Mouse (Mus musculus) mouse embryonic stem cell (cell line): Measurements from ENCODE around the gene Dagla.

Experiments used
- in situ Hi-C, 2 experiments: fragments of 300-500 bp; cut with MboI; formaldehyde crosslinking; loops; 1 replicate in 1 of 2; 3 replicates in 1 of 2; pipeline ENCODE4 v1.14.3; 2019 to 2020; ENCODE audit warnings: low sequenced_read_pairs in 2 of 2, low pct_unique_long_range_greater_than_20kb in 1 of 2, mixed read lengths in 1 of 2; ENCODE audit not compliant: unreplicated experiment in 1 of 2

Gene Dagla

DNA sequence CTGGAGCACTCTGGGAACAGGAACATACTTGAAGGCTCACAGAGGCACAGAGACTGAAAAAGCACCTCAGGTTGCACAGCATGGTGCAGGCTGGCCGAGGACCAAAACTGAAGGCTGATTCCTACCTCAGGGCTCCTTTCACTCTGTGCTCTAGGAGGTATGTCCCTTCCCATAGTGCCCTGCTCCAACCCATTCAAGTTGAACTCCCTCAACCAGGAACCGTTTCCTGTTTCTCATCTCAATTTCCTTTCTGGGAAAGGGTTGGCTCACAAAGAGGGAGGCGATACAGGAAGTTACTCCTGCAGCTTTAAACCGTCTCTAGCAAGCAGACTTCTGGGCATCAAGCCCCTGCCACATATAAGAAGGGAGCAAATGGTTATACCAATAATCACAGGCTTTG is 13.1 kb upstream of the Dagla start:
- in situ Hi-C loops = no loop called here

GRCm38 (mm10) chr19:10317358-10317757 is 12.7 kb upstream of the Dagla start:
- in situ Hi-C loops = no loop called here

- in situ Hi-C loops = no loop called here
Measured at GRCm38 (mm10) chr19:10316956-10317355, 12.3 kb upstream of the Dagla start.

DNA sequence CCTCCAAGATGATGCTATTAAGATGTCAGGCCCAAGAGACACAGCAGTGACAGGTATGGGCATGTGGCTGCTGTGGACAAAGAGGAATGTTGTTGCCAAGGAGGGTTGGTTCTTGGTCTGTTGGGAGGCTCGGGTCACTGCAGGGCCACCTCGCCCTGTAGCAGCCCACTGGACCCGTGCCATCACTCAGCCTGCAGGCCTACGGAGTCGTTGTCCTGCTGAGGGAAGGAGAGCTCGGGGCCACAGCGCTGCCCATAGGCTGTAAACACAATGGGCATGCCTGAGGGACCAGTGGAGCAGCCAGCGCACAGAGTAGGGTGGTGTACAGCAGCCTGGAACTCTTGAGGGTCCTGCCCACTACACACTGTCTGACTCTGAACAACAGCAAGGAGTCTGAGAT is 7.4 kb upstream of the Dagla start:
- in situ Hi-C loops = no loop called here

- in situ Hi-C loops = loop anchor here (5.0 kb wide), 2 partner anchors 42 to 52 kb away; no protein-coding TSS in a partner anchor
Measured at GRCm38 (mm10) chr19:10308990-10309389, 4.3 kb upstream of the Dagla start.

GRCm38 (mm10) chr19:10307941-10308340 is 3.3 kb upstream of the Dagla start:
- in situ Hi-C loops = loop anchor here (5.0 kb wide), 2 partner anchors 41 to 51 kb away; no protein-coding TSS in a partner anchor

DNA sequence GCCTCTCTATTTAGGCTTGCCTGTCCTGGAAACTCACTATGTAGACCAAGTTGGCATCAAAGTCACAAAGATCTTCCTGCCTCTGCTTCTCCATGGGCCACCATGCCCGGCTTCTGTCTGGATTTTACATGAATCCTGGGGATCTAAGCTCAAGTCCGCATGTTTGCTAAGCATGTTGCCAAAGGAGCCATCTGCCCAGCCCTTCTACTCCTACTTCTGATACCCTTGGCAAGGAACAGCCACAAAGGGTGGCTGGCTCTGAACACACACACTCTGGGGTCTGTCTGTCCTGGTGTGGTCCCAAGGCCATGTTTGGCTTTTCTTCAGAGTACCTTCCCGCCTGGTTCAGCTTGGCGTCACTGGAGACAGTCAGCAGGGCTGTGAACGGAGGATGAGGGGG is 2.7 kb upstream of the Dagla start:
- in situ Hi-C loops = loop anchor here (5.0 kb wide), 2 partner anchors 40 to 50 kb away; no protein-coding TSS in a partner anchor

- in situ Hi-C loops = loop anchor here (5.0 kb wide), 2 partner anchors 39 to 49 kb away; no protein-coding TSS in a partner anchor
Measured at GRCm38 (mm10) chr19:10306521-10307243, 2.0 kb upstream of the Dagla start.

DNA sequence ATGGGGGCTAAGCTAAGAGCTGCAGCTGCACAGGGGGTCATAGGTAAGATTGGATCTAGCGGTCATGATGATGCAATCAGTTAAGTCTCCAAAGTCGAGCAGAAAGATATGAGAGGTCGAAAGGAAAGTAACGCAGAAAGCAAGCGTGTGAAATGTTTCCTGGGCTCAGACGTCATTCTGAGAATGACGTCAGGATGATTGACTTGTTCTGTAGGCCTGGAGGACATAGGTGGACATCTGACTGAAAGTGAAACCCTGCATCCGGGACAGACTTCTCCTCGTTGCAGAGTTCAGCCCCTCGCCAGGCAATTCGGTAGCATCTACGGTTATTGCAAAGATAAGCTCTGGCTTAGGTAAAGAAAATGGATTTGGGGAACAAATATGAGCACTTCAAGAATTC is 963 bp upstream of the Dagla start:
- in situ Hi-C loops = loop anchor here (5.0 kb wide), 2 partner anchors 38 to 48 kb away; no protein-coding TSS in a partner anchor

- in situ Hi-C loops = no loop called here
Measured at GRCm38 (mm10) chr19:10304395-10304794, 282 bp downstream of the Dagla start.

DNA sequence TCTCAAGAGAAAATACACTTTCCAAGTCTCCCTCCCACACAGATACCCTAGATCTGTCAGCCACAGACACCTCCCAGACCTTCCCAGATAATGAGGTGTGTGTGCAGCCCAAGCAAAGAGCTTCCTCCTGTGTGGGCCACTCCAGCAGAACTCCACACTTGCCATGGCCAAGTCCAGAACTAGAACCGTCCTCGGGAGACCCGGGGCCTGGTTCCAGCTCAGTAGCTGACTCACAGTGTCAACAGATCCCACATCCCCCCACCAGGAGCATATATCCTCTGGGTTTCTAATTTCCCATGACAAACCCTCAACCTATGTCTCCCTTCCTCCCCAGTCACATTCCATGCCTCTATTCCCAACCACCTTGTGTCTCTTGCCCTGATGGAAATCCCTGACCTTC is 1.8 kb downstream of the Dagla start:
- in situ Hi-C loops = no loop called here

- in situ Hi-C loops = no loop called here
Measured at GRCm38 (mm10) chr19:10301866-10302356, 2.8 kb downstream of the Dagla start.

GRCm38 (mm10) chr19:10301263-10301662 is 3.4 kb downstream of the Dagla start:
- in situ Hi-C loops = no loop called here

DNA sequence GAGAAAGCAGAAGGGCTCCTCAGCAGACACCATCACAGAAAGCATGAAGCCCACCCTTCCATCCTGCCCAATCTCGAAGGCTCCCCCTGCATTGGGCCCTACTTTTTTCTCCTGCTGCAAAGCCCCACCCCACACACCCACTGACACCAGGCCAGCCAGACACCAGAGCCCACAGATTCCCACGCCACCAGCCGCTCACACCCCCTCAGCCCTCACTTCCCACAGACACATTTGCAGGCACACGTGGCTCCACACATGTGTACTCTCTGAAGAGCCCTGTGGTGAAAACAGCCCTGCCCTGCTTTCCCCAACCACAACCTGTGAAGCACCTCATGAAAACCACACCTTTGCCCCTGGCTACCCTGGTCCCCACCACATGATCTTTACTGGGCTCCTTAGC is 3.9 kb downstream of the Dagla start:
- in situ Hi-C loops = no loop called here

DNA sequence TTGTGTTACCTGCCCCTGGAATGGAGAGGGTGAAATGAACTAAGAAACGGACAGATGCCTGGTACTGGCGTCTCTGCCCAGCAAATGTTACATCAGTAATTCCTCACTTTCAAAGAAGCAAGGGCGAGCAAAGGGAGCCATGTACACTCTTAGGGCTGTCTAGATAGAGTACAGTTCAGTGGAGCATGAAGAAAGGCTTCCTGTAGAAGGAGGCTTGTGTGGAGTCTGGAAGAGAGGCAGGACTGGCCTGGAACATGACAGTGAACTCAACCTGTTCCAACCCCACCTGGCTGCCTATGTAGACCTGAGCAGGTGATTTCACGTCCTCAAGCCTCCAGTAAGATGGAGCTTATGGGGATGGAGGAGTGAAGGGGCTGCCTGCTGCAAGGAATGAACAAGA is 6.4 kb downstream of the Dagla start:
- in situ Hi-C loops = no loop called here

- in situ Hi-C loops = no loop called here
Measured at GRCm38 (mm10) chr19:10297041-10297503, 7.6 kb downstream of the Dagla start.

- in situ Hi-C loops = no loop called here
Measured at GRCm38 (mm10) chr19:10296306-10296705, 8.4 kb downstream of the Dagla start.

GRCm38 (mm10) chr19:10294631-10295562 is 9.8 kb downstream of the Dagla start:
- in situ Hi-C loops = no loop called here

DNA sequence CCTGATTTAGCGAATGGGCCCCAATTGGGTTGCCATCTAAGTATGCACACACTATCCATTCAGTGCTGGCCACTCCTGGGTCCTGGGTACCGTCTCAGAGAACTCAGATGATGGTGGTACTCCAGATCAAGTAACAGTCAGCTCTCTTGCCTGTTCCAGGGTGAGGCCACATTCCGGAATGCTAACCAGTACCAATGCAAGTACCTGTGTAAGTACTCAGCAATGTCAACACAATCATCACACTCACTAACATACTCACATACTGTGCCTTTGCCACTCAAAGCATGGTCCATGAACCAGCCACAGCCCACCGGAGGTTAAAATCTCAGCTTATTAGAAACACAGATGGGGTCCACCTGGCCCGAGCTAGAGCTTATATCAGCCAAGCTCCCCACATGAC is 10.7 kb downstream of the Dagla start:
- in situ Hi-C loops = no loop called here
